Mouse (Mus musculus) heart, postnatal 25 days (tissue): ENCODE data around the gene Rhox2e. TPM values are rescaled to one million over a fixed set of nuclear protein-coding genes. Genes with fewer than 3 reads are reported as not detected.
A peak's percentile ranks its signal among the peaks of the same experiment; 100 is the strongest.
"Not testable (repeated sequence)": the region's sequence is repeated elsewhere in the genome, so short reads cannot be mapped to it uniquely, and the experiment has no call there.

Source experiments
- DNase-seq: peaks from one replicate; pipeline ENCODE4 v3.0.0; 2022; ENCODE audit warnings: low spot score
- intact Hi-C: fragments of 180-260 bp; cut with DNase I; formaldehyde crosslinking; loops from one replicate; pipeline ENCODE4 v1.15.1; 2025
- total RNA-seq, 2 experiments: library from RNA; stranded (reverse); gene quantifications; 2 replicates each; pipeline ENCODE4 v1.2.3; 2021

Gene Rhox2e
- not detected for total RNA-seq

DNA sequence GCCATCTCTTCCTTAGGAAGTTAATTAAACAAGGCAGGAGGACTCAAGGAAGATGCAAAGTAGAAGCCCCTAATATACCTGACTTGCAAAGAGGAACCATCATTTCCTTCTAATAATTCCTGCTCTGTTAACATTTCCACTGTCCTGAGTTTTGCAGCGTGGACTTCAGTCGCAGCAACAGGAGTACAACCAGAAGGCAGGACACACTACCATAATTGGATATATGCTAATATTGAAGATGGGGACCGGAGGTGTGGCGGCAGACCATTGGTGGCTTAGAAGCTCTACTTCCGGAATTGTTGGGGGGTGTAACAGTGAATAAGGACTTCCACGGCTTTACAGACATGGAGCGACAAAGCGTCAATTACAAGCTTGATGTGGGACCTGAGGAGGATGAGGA lies at the start of gene Rhox2e:
TSS of gene Rhox2e (plus strand) at position 301 of the 400 bp plus-strand sequence.
- intact Hi-C loops, DNase-seq: not testable (repeated sequence)

DNA sequence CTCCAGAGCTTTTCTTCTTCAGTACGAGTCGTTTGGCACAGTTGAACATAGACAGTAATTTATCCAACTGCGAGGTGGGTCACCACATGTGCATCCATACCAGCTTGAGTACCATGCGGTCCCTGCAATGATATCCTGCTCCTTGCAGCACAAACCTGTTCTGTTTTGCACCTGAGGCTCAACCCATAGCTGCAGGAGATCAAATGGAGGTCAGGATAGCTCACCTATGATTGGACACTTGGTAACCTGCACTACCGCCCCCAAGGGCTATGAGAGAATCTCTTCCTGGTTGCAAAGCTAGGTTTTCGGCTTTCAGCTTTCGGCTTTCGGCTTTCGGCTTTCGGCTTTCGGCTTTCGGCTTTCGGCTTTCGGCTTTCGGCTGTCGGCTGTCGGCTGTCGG lies 16.2 kb upstream of the Rhox2e start, which contains the start of gene Rhox4d:
TSS of gene Rhox4d (plus strand) at position 301 of the 400 bp plus-strand sequence.
- intact Hi-C loops, DNase-seq: not testable (repeated sequence)

DNA sequence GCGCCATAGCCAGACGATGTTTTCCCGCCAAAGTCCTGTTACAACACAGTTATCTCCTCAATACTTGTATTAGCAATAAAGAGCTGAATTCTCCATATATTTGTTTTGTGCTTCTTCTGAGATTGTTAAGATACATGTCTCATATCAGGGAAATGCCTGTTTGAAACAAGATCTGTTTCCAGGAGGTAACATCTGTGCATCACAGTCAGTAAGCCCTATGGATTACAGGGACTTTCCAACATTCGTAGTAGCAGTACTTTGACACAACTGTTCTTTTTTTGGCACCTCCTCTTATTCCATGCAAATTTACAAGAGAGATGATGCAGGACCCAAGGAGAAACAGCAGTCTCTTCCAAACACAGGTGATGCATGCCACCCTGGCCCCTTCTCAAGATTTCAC lies 11.5 kb downstream of the Rhox2e start, which contains the start of gene Rhox3e:
TSS of gene Rhox3e (plus strand) at position 301 of the 400 bp plus-strand sequence.
- DNase-seq = not testable (repeated sequence)

GRCm38 (mm10) chrX:37557112-37557511 lies 26.9 kb downstream of the Rhox2e start, which contains the start of gene Rhox4e:
TSS of gene Rhox4e (plus strand) at chrX:37557412.
- intact Hi-C loops, DNase-seq: not testable (repeated sequence)

More for the DNA sequence above, 11.5 kb downstream of the Rhox2e start, which contains the start of gene Rhox3e:
- intact Hi-C loops = not testable (repeated sequence)

- intact Hi-C loops, DNase-seq: not testable (repeated sequence)
Observed at GRCm38 (mm10) chrX:37571105-37571504, 40.9 kb downstream of the Rhox2e start, which contains the start of gene Rhox2f. TSS of gene Rhox2f (plus strand) at chrX:37571405.

DNA sequence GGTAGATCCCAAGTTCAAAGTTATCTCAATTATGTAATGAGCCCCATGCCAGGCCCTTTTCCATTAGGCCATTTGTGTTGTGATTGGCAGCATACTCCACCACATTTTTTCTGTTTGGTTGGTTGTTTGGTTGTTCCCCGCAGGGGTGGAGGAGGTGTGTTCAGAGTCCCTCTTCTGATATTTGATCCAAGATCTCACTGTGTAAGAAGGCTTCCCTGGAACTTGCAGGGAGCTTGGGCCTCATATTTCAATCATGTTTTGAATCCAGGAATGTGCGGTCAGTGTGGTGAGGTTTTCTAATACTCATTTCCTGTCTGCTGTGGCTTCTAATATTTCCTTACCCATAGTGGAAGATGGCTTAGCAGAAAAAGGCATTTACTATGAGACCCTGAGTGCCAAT lies 42.4 kb downstream of the Rhox2e start:
- intact Hi-C loops = not testable (repeated sequence)
- peak; percentile 2 for DNase-seq

- DNase-seq, intact Hi-C loops: not testable (repeated sequence)
Observed at GRCm38 (mm10) chrX:37580692-37581091, 50.4 kb downstream of the Rhox2e start, which contains the start of gene Rhox3f. TSS of gene Rhox3f (plus strand) at chrX:37580992.

Other genes starting within 250 kb of the Rhox2e start
- not detected for gene Rhox3a2, start 150.4 kb upstream of the Rhox2e start, total RNA-seq
- not detected for gene Rhox4a2, start 139.6 kb upstream of the Rhox2e start, total RNA-seq
- gene Rhox2b, start 118.4 kb upstream of the Rhox2e start, total RNA-seq = not detected
- not detected for gene Rhox4b, start 98.0 kb upstream of the Rhox2e start, total RNA-seq
- not detected for gene Rhox2c, start 76.8 kb upstream of the Rhox2e start, total RNA-seq
- gene Rhox3c, start 71.9 kb upstream of the Rhox2e start, total RNA-seq = not detected
- gene Rhox4c, start 50.1 kb upstream of the Rhox2e start, total RNA-seq = not detected
- gene Rhox2d, start 37.0 kb upstream of the Rhox2e start, total RNA-seq = not detected
- gene Rhox4d, start 16.1 kb upstream of the Rhox2e start, total RNA-seq = not detected
- gene Rhox3e, start 11.6 kb downstream of the Rhox2e start, total RNA-seq = not detected
- not detected for gene Rhox4e, start 27.0 kb downstream of the Rhox2e start, total RNA-seq
- gene Rhox2f, start 41.0 kb downstream of the Rhox2e start, total RNA-seq = not detected
- gene Rhox3f, start 50.5 kb downstream of the Rhox2e start, total RNA-seq = not detected
- gene Rhox4f, start 77.3 kb downstream of the Rhox2e start, total RNA-seq = not detected
- gene Rhox3g, start 98.2 kb downstream of the Rhox2e start, total RNA-seq = not detected
- not detected for gene Rhox2g, start 113.0 kb downstream of the Rhox2e start, total RNA-seq
- gene Rhox4g, start 120.9 kb downstream of the Rhox2e start, total RNA-seq = not detected
- gene Rhox3h, start 138.3 kb downstream of the Rhox2e start, total RNA-seq = not detected
- not detected for gene Rhox2h, start 142.8 kb downstream of the Rhox2e start, total RNA-seq